Mouse (Mus musculus): Measurements from ENCODE around the gene Bricd5. TPM values are rescaled to one million over a fixed set of nuclear protein-coding genes. Genes with fewer than 3 reads are reported as not detected.

The Bricd5 gene
- total and polyA plus RNA-seq, 2 experiments: 0.67 TPM; not detected in 1

GRCm38 (mm10) chr17:24427170-24427557 is 46.5 kb upstream of the Bricd5 start:
- peak; percentile 70 for DNase-seq (ENCODE audit: extremely low read depth, low read depth, low spot score)

GRCm38 (mm10) chr17:24429201-24429983 is 44.3 kb upstream of the Bricd5 start:
- TF ChIP-seq CTCF (IDR thresholded peaks at IDR 0.05; ENCODE audit: low read depth, low read length): no peak
- TF ChIP-seq POLR2A (IDR thresholded peaks at IDR 0.05; ENCODE audit: extremely low read depth, insufficient read depth, low read length): no peak
- peak; percentile 89 for DNase-seq (ENCODE audit: extremely low read depth, low read depth, low spot score)
- Histone ChIP-seq H3K79me2 (ENCODE audit: control insufficient read depth, insufficient read depth, low read length) (peaks cover 17% of the 10 kb centered on the region; the same call in 1 of the 2 replicates), H3K9ac (ENCODE audit: low read depth, low read length) (peak overlapping the region; percentile 19), H3K4me3 (ENCODE audit: insufficient read depth, low read depth, low read length) (no peak overlapping the region; the same call in 1 of the 2 replicates), H3K4me1 (ENCODE audit: control insufficient read depth, insufficient read depth, low read length) (peaks cover 6% of the 10 kb centered on the region), H3K36me3 (ENCODE audit: control insufficient read depth, insufficient read depth, low read length) (peaks cover 19% of the 10 kb centered on the region; the same call in 1 of the 2 replicates), H3K27me3 (ENCODE audit: control insufficient read depth, insufficient read depth, low read length) (no peaks in the 10 kb centered on the region), H3K27ac (replicated peaks; ENCODE audit: insufficient read depth, low read depth, low read length) (peak overlapping the region; percentile 90)
- 38% methylated on average over 14 of the region's 14 CpGs for whole genome bisulfite sequencing

More at GRCm38 (mm10) chr17:24427170-24427557, 46.5 kb upstream of the Bricd5 start:
- TF ChIP-seq CTCF (IDR thresholded peaks at IDR 0.05; ENCODE audit: low read depth, low read length): no peak
- no peak for TF ChIP-seq POLR2A (IDR thresholded peaks at IDR 0.05; ENCODE audit: extremely low read depth, insufficient read depth, low read length)
- WGBS: 0% methylated on average over 8 of the region's 8 CpGs
- H3K4me1 ChIP-seq (ENCODE audit: control insufficient read depth, insufficient read depth, low read length): peaks cover 6% of the 10 kb centered on the region
- H3K36me3 ChIP-seq (ENCODE audit: control insufficient read depth, insufficient read depth, low read length): peaks cover 23% of the 10 kb centered on the region
- H3K79me2 ChIP-seq (ENCODE audit: control insufficient read depth, insufficient read depth, low read length): peaks cover 17% of the 10 kb centered on the region; the same call in 1 of the 2 replicates
- H3K9ac ChIP-seq (ENCODE audit: low read depth, low read length): peak overlapping the region; percentile 93
- H3K27ac ChIP-seq (replicated peaks; ENCODE audit: insufficient read depth, low read depth, low read length): peak overlapping the region; percentile 85
- H3K4me3 ChIP-seq (ENCODE audit: insufficient read depth, low read depth, low read length): peak overlapping the region; percentile 69
- no peaks in the 10 kb centered on the region for H3K27me3 ChIP-seq (ENCODE audit: control insufficient read depth, insufficient read depth, low read length)

DNA sequence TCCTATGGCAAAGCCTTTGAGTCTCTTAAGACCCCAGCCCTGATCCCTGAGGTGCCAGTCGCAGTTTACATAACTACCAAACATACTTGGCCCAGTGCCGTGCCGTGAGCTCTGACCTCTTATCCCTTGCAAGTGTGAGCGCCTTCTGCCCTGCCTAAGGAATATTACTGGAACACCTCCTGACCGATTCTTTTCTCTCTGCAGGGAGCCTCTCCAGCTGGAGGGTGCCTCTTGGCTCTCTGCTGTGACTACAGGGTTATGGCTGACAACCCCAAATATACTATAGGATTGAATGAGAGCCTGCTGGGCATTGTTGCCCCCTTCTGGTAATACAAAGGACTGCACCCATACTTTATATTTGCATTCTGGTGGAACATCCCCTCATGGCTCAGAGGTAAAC is 36.7 kb upstream of the Bricd5 start:
- WGBS: 72% methylated on average over 5 of the region's 5 CpGs
- peak; percentile 48 for TF ChIP-seq CTCF (IDR thresholded peaks at IDR 0.05; ENCODE audit: low read depth, low read length)
- no peak for TF ChIP-seq POLR2A (IDR thresholded peaks at IDR 0.05; ENCODE audit: extremely low read depth, insufficient read depth, low read length)
- Histone ChIP-seq H3K79me2 (ENCODE audit: control insufficient read depth, insufficient read depth, low read length) (no peaks in the 10 kb centered on the region; the same call in 1 of the 2 replicates), H3K9ac (ENCODE audit: low read depth, low read length) (no peak overlapping the region), H3K27ac (replicated peaks; ENCODE audit: insufficient read depth, low read depth, low read length) (no peak overlapping the region), H3K27me3 (ENCODE audit: control insufficient read depth, insufficient read depth, low read length) (no peaks in the 10 kb centered on the region), H3K4me3 (ENCODE audit: insufficient read depth, low read depth, low read length) (no peak overlapping the region), H3K4me1 (ENCODE audit: control insufficient read depth, insufficient read depth, low read length) (no peaks in the 10 kb centered on the region), H3K36me3 (ENCODE audit: control insufficient read depth, insufficient read depth, low read length) (peaks cover 57% of the 10 kb centered on the region)
- DNase-seq (ENCODE audit: extremely low read depth, low read depth, low spot score): no peak

- Histone ChIP-seq H3K27ac (replicated peaks; ENCODE audit: insufficient read depth, low read depth, low read length) (no peak overlapping the region), H3K36me3 (ENCODE audit: control insufficient read depth, insufficient read depth, low read length) (peaks cover 37% of the 10 kb centered on the region)
- WGBS: 93% methylated on average over 8 of the region's 8 CpGs
Observed at GRCm38 (mm10) chr17:24440377-24440776, 33.3 kb upstream of the Bricd5 start.

GRCm38 (mm10) chr17:24441148-24441547 is 32.5 kb upstream of the Bricd5 start:
- H3K27ac ChIP-seq (replicated peaks; ENCODE audit: insufficient read depth, low read depth, low read length): no peak overlapping the region
- H3K4me1 ChIP-seq (ENCODE audit: control insufficient read depth, insufficient read depth, low read length): no peaks in the 10 kb centered on the region
- no peak for DNase-seq (ENCODE audit: extremely low read depth, low read depth, low spot score)
- H3K9ac ChIP-seq (ENCODE audit: low read depth, low read length): no peak overlapping the region
- H3K4me3 ChIP-seq (ENCODE audit: insufficient read depth, low read depth, low read length): no peak overlapping the region
- 51% methylated on average over 2 of the region's 2 CpGs for WGBS
- H3K79me2 ChIP-seq (ENCODE audit: control insufficient read depth, insufficient read depth, low read length): no peaks in the 10 kb centered on the region
- TF ChIP-seq POLR2A (IDR thresholded peaks at IDR 0.05; ENCODE audit: extremely low read depth, insufficient read depth, low read length) (no peak), CTCF (IDR thresholded peaks at IDR 0.05; ENCODE audit: low read depth, low read length) (peak; percentile 47)
- no peaks in the 10 kb centered on the region for H3K27me3 ChIP-seq (ENCODE audit: control insufficient read depth, insufficient read depth, low read length)
- peaks cover 33% of the 10 kb centered on the region for H3K36me3 ChIP-seq (ENCODE audit: control insufficient read depth, insufficient read depth, low read length)

More at GRCm38 (mm10) chr17:24440377-24440776, 33.3 kb upstream of the Bricd5 start:
- Histone ChIP-seq H3K9ac (ENCODE audit: low read depth, low read length) (no peak overlapping the region), H3K79me2 (ENCODE audit: control insufficient read depth, insufficient read depth, low read length) (no peaks in the 10 kb centered on the region), H3K4me1 (ENCODE audit: control insufficient read depth, insufficient read depth, low read length) (no peaks in the 10 kb centered on the region), H3K27me3 (ENCODE audit: control insufficient read depth, insufficient read depth, low read length) (no peaks in the 10 kb centered on the region), H3K4me3 (ENCODE audit: insufficient read depth, low read depth, low read length) (no peak overlapping the region)
- TF ChIP-seq CTCF (IDR thresholded peaks at IDR 0.05; ENCODE audit: low read depth, low read length): no peak
- TF ChIP-seq POLR2A (IDR thresholded peaks at IDR 0.05; ENCODE audit: extremely low read depth, insufficient read depth, low read length): no peak
- no peak for DNase-seq (ENCODE audit: extremely low read depth, low read depth, low spot score)

GRCm38 (mm10) chr17:24442107-24442506 is 31.6 kb upstream of the Bricd5 start:
- 88% methylated on average over 14 of the region's 14 CpGs for WGBS
- Histone ChIP-seq H3K9ac (ENCODE audit: low read depth, low read length) (no peak overlapping the region), H3K27me3 (ENCODE audit: control insufficient read depth, insufficient read depth, low read length) (no peaks in the 10 kb centered on the region), H3K27ac (replicated peaks; ENCODE audit: insufficient read depth, low read depth, low read length) (no peak overlapping the region), H3K36me3 (ENCODE audit: control insufficient read depth, insufficient read depth, low read length) (peaks cover 29% of the 10 kb centered on the region), H3K4me3 (ENCODE audit: insufficient read depth, low read depth, low read length) (no peak overlapping the region), H3K79me2 (ENCODE audit: control insufficient read depth, insufficient read depth, low read length) (no peaks in the 10 kb centered on the region), H3K4me1 (ENCODE audit: control insufficient read depth, insufficient read depth, low read length) (no peaks in the 10 kb centered on the region)
- TF ChIP-seq POLR2A (IDR thresholded peaks at IDR 0.05; ENCODE audit: extremely low read depth, insufficient read depth, low read length) (no peak), CTCF (IDR thresholded peaks at IDR 0.05; ENCODE audit: low read depth, low read length) (no peak)
- DNase-seq (ENCODE audit: extremely low read depth, low read depth, low spot score): no peak
